ENCODE assay signal across 21 mouse cellular contexts in the genomic region with DNA sequence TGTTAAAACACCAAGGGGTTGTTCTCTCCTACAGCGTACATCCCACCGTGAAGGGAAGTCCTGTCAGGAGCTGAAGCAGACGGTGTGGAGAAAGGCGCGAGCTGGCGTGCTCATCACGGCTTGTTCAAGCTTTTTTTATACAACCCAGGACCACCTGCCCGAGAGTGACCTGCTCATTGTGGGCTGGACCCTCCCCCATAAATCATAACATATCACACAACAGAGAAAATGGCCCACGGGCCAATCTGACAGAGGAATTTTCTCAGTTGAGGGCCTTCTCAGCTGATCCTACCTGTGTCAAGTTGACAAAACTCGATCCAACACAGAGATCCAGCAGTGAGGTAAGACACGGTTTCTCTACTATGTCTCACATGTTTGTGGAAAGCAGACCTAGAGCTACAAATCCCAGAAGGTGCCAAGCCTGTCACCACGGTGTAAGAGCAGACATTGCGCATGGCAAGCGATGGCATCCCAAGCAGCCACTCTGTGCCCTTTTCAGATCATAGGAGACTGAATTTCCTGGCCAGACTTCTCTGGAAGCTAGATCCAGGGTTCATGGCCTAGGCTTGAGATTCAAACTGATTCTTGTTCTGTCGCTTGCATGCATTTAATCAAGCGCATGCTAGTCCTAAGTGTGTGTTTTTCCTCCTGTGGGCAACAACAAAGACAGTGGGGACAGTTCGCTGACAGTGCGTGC.
DNase-seq lines count a peak whose midpoint lies in the region; ATAC-seq and TF ChIP-seq lines count a peak whose summit lies in the region.
"Had no signal": no experiment of that assay in that cellular context is flagged by ENCODE, and none has a peak within 500 bp of the region (broad histone marks: within the 10 kb centered on the region; RNA-seq: fewer than 3 reads in every experiment).

No protein-coding gene starts in this region.

- 95% methylated on average over 18 of the region's 18 CpGs for WGBS in forebrain, embryonic 11.5 days
- 93% methylated on average over 18 of the region's 18 CpGs for WGBS in forebrain, embryonic 12.5 days
- WGBS in thymus, adult 2 months, result 97% methylated on average over 18 of the region's 18 CpGs
- 88% methylated on average over 18 of the region's 18 CpGs for WGBS in stomach, postnatal 0 days

- TF ChIP-seq POLR2A in thymus, adult 2 months (IDR thresholded peaks at IDR 0.05; ENCODE audit: control insufficient read depth, extremely low read depth, insufficient read depth, low read length, poor library complexity), result no peak

- DNase-seq in forebrain, embryonic 11.5 days (ENCODE audit: low spot score), result peak; percentile 30
- peak; percentile 3 for DNase-seq in heart, postnatal 4 days
- no peak for DNase-seq in heart, adult 8-10 months (ENCODE audit: low spot score)
- DNase-seq in thymus, postnatal 14 days, result peak; percentile 1
- no peak for DNase-seq in thymus, adult 2 months
- peak; percentile 8 for DNase-seq in stomach, postnatal 0 days (ENCODE audit: low spot score)
- DNase-seq: B cell, adult 2 months; cerebellum, adult 11-12 months; cerebellum, adult 9-10 months; cerebellum, postnatal 25 days; forebrain, postnatal 0 days; gastrocnemius, postnatal 36 days; heart, adult 2 months; heart, postnatal 10 days had no signal

- H3K36me3 ChIP-seq in forebrain, embryonic 11.5 days (ENCODE audit: control insufficient read depth, insufficient read depth, low read length), result no peaks in the 10 kb centered on the region
- H3K36me3 ChIP-seq in forebrain, embryonic 12.5 days (replicated peaks), result no peaks in the 10 kb centered on the region
- H3K36me3 ChIP-seq in thymus, adult 2 months (ENCODE audit: control insufficient read depth, insufficient read depth, low read length), result no peaks in the 10 kb centered on the region
- H3K36me3 ChIP-seq in stomach, postnatal 0 days (ENCODE audit: control insufficient read depth, insufficient read depth, low read length), result no peaks in the 10 kb centered on the region
- H3K36me3 ChIP-seq: embryonic facial prominence, embryonic 12.5 days; G1E; hindbrain, embryonic 10.5 days had no signal

- no peak for TF ChIP-seq EP300 in stomach, postnatal 0 days (optimal IDR thresholded peaks at IDR 0.05)

- no peak for ATAC-seq in forebrain, embryonic 11.5 days (replicated peaks; ENCODE audit: low FRiP score)
- no peak for ATAC-seq in forebrain, embryonic 12.5 days (ENCODE audit: low FRiP score)
- ATAC-seq in stomach, postnatal 0 days (ENCODE audit: low FRiP score, low TSS enrichment), result no peak
- ATAC-seq: CD4-positive, CD25-positive, alpha-beta regulatory T cell, adult 4 months; forebrain, embryonic 13.5 days; forebrain, postnatal 0 days had no signal

- no peak overlapping the region for H3K4me2 ChIP-seq in forebrain, embryonic 11.5 days (ENCODE audit: low read depth, low read length, severe bottlenecking)
- H3K4me2 ChIP-seq in forebrain, embryonic 12.5 days, result no peak overlapping the region
- no peak overlapping the region for H3K4me2 ChIP-seq in stomach, postnatal 0 days (replicated peaks; ENCODE audit: low read depth)
- H3K4me2 ChIP-seq: embryonic facial prominence, embryonic 12.5 days; forebrain, embryonic 13.5 days; hindbrain, embryonic 14.5 days had no signal

- no peaks in the 10 kb centered on the region for H3K27me3 ChIP-seq in forebrain, embryonic 11.5 days (ENCODE audit: control insufficient read depth, insufficient read depth, low read length)
- no peaks in the 10 kb centered on the region for H3K27me3 ChIP-seq in forebrain, embryonic 12.5 days
- no peaks in the 10 kb centered on the region for H3K27me3 ChIP-seq in thymus, adult 2 months (ENCODE audit: control insufficient read depth, insufficient read depth, low read length)
- H3K27me3 ChIP-seq in stomach, postnatal 0 days (ENCODE audit: control insufficient read depth, insufficient read depth, low read length), result no peaks in the 10 kb centered on the region
- H3K27me3 ChIP-seq: embryonic facial prominence, embryonic 12.5 days; forebrain, embryonic 13.5 days had no signal

- H3K27ac ChIP-seq in forebrain, embryonic 11.5 days (ENCODE audit: low read depth, low read length), result no peak overlapping the region
- no peak overlapping the region for H3K27ac ChIP-seq in forebrain, embryonic 12.5 days
- H3K27ac ChIP-seq in thymus, adult 2 months (ENCODE audit: control insufficient read depth, insufficient read depth, low read length), result no peak overlapping the region
- no peak overlapping the region for H3K27ac ChIP-seq in stomach, postnatal 0 days (replicated peaks)
- H3K27ac ChIP-seq: embryonic facial prominence, embryonic 12.5 days; forebrain, embryonic 13.5 days; heart, adult 2 months; hindbrain, embryonic 10.5 days; hindbrain, embryonic 14.5 days had no signal

- no peak overlapping the region for H3K9ac ChIP-seq in forebrain, embryonic 11.5 days (ENCODE audit: low read length)
- H3K9ac ChIP-seq in forebrain, embryonic 12.5 days, result no peak overlapping the region
- no peak overlapping the region for H3K9ac ChIP-seq in stomach, postnatal 0 days (ENCODE audit: low read length)
- H3K9ac ChIP-seq: embryonic facial prominence, embryonic 12.5 days; forebrain, embryonic 13.5 days; forebrain, postnatal 0 days; hindbrain, embryonic 14.5 days had no signal

- H3K4me3 ChIP-seq in forebrain, embryonic 11.5 days (ENCODE audit: low read depth, low read length), result no peak overlapping the region
- H3K4me3 ChIP-seq in forebrain, embryonic 12.5 days (replicated peaks), result no peak overlapping the region
- no peak overlapping the region for H3K4me3 ChIP-seq in thymus, adult 2 months (ENCODE audit: control insufficient read depth, insufficient read depth, low read length)
- no peak overlapping the region for H3K4me3 ChIP-seq in stomach, postnatal 0 days (ENCODE audit: low read depth, low read length)
- H3K4me3 ChIP-seq: embryonic facial prominence, embryonic 12.5 days; forebrain, embryonic 13.5 days; heart, adult 2 months; hindbrain, embryonic 10.5 days had no signal

- H3K9me3 ChIP-seq in forebrain, embryonic 11.5 days (ENCODE audit: control insufficient read depth, low read length), result no peaks in the 10 kb centered on the region; the same call in 1 of the 2 replicates
- peaks cover 7% of the 10 kb centered on the region; the same call in 1 of the 2 replicates for H3K9me3 ChIP-seq in forebrain, embryonic 12.5 days
- H3K9me3 ChIP-seq in stomach, postnatal 0 days (ENCODE audit: control insufficient read depth, low read length), result no peaks in the 10 kb centered on the region
- H3K9me3 ChIP-seq: embryonic facial prominence, embryonic 12.5 days had no signal

- no peaks in the 10 kb centered on the region for H3K4me1 ChIP-seq in forebrain, embryonic 11.5 days (replicated peaks; ENCODE audit: control insufficient read depth, insufficient read depth, low read length)
- no peaks in the 10 kb centered on the region for H3K4me1 ChIP-seq in forebrain, embryonic 12.5 days
- peaks cover 19% of the 10 kb centered on the region for H3K4me1 ChIP-seq in thymus, adult 2 months (replicated peaks; ENCODE audit: control insufficient read depth, insufficient read depth, low read length)
- no peaks in the 10 kb centered on the region for H3K4me1 ChIP-seq in stomach, postnatal 0 days (replicated peaks; ENCODE audit: control insufficient read depth, insufficient read depth)
- H3K4me1 ChIP-seq: embryonic facial prominence, embryonic 12.5 days; forebrain, embryonic 13.5 days; hindbrain, embryonic 10.5 days had no signal

- TF ChIP-seq CTCF in thymus, adult 2 months (IDR thresholded peaks at IDR 0.05; ENCODE audit: borderline replicate concordance, control insufficient read depth, extremely low read depth, insufficient read depth, low read length, poor library complexity), result no peak
- TF ChIP-seq CTCF in stomach, postnatal 0 days (IDR thresholded peaks at IDR 0.05; ENCODE audit: low read depth), result no peak

Comparison
In these comparisons a context has a peak if more than half of its experiments do, and no peak if none do; other contexts are left out.
1. DNase-seq: peak in forebrain, embryonic 11.5 days (single experiment), heart, postnatal 4 days (single experiment), thymus, postnatal 14 days (single experiment) and stomach, postnatal 0 days (single experiment); none in heart, adult 8-10 months (single experiment) and thymus, adult 2 months (single experiment).